Mouse (Mus musculus): ENCODE measurements at regions not wholly inside any gene's neighbourhood (a gene's known extent, or its start where the extent isn't known, plus 50 kb on each side); places are given as distances from the start of the nearest gene placed in this dataset.

- no peak for TF ChIP-seq CTCF (IDR thresholded peaks at IDR 0.05 in 2 of 3, conservative IDR thresholded peaks at IDR 0.05 in 1 of 3; ENCODE audit: control insufficient read depth in 1 of 3, insufficient read depth in 1 of 3, low read depth in 2 of 3, low read length in 3 of 3, poor library complexity in 1 of 3, severe bottlenecking in 1 of 3)
- no peak for TF ChIP-seq NRF1 (IDR thresholded peaks at IDR 0.05; ENCODE audit: insufficient read depth, low read depth, low read length, poor library complexity, severe bottlenecking)
- no peak for TF ChIP-seq JUND (IDR thresholded peaks at IDR 0.05; ENCODE audit: low read depth, low read length)
- no peak for TF ChIP-seq UBTF (IDR thresholded peaks at IDR 0.05; ENCODE audit: borderline replicate concordance, insufficient read depth, low read depth, low read length)
- TF ChIP-seq CHD2 (IDR thresholded peaks at IDR 0.05; ENCODE audit: low read length): no peak
- no peak for TF ChIP-seq MEF2A (IDR thresholded peaks at IDR 0.05; ENCODE audit: extremely low read depth, insufficient replicate concordance, low read depth, low read length, poor library complexity, severe bottlenecking)
- no peak for TF ChIP-seq MYC (IDR thresholded peaks at IDR 0.05; ENCODE audit: low read depth, low read length)
- TF ChIP-seq RAD21 (IDR thresholded peaks at IDR 0.05; ENCODE audit: low read depth, low read length): no peak
- TF ChIP-seq ZC3H11A (IDR thresholded peaks at IDR 0.05; ENCODE audit: low read depth, low read length): no peak
- TF ChIP-seq ZMIZ1 (IDR thresholded peaks at IDR 0.05; ENCODE audit: low read depth, low read length): no peak
- no peak for TF ChIP-seq TCF12 (IDR thresholded peaks at IDR 0.05; ENCODE audit: low read depth, low read length)
Observed at GRCm38 (mm10) chr3:51033292-51033691, 191.0 kb upstream of the Noct start.

All from MEL (cell line).